Mouse (Mus musculus): ENCODE data around the gene Rnaseh2c.

The Rnaseh2c gene

GRCm38 (mm10) chr19:5601752-5602541, at the start of gene Rnaseh2c:
Gene Rnaseh2c (plus strand): TSS chr19:5601873.
- peak; percentile 81 to 82 for DNase-seq (ENCODE audit: low spot score in 2 of 2)

DNA sequence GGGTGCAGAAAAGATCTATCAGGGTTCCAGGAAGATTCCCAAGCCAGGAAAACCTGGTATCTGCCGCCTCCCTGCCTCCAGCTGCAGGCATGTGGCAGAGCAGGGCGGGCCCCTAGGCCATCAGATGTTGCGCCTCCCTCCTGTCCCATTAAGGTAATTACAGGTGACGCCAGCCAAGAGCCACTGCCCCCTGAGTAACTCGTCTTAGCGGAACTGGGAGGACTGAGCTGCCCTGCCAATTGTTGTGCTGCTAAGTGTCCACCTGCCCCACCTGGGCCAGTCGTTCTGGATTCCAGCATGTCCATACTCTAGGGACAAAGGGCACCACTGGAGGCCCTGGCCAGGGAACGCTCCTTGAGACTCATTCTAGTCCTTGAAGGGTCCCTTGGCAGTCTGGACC, 47.9 kb upstream of the Rnaseh2c start:
- DNase-seq (ENCODE audit: low spot score in 2 of 2) = no peak

DNA sequence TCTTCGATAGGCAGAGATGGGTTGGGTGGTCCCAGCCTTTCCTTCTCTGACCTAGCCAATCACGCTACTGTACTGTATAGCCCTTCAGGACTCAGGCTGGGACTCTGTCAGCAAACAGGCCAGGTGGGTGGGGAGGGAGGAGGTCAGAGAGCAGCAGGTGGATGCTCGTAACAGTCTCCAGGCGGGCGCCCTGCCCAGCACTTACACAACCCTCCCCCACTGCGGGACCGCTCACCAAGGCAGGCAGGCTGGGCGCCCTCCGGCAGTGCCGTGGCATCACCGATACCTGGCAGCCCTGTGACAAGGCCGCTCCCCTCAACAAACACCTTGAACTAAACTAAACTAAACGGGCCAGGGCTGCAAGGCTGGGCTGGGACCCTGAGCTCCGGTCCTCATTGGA, 47.5 kb upstream of the Rnaseh2c start:
- no peak for DNase-seq (ENCODE audit: low spot score in 2 of 2)

DNA sequence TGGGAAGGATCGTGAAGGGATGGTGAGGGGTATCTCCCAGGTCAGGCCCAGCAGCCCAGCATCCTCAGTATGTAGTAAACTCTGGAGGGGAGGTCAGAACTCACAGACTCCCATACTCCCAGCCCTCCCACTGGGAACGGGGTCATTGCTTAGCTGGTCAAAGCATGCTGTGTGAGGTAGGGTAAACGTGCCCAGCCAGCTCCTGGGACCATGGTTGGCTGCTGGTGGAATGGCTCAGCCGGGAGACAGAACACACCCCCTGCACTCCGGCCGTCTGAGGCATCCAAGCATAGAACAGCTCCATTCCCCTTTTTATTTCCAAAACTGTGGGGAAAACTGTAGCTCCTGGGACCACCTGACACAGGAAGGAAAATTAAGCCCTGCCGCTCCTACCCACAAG, 43.5 kb upstream of the Rnaseh2c start:
- DNase-seq (ENCODE audit: low spot score in 2 of 2) = no peak

DNA sequence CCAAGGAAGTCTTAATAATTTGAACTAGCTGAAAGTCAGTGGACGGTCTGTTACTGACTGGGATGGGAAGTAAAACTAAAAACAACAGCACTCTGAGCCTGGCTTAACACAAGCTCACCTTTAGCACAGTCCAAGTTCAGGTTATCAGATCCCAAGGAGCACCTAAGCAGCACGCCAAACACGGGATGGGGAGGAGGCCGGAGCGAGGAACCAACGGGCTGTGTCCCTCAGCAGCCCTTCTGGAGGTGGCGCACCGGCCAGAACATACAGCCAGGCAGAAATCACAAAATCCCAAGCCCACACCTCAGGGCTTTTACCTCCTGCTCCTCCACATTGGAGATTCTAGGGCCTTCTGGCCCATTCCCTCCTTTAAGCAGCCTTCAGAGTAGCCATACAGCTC, 42.9 kb upstream of the Rnaseh2c start:
- DNase-seq (ENCODE audit: low spot score in 2 of 2) = no peak

GRCm38 (mm10) chr19:5559229-5559628, 42.4 kb upstream of the Rnaseh2c start:
- no peak for DNase-seq (ENCODE audit: low spot score in 2 of 2)

GRCm38 (mm10) chr19:5559631-5560456, 41.8 kb upstream of the Rnaseh2c start:
- no peak for DNase-seq (ENCODE audit: low spot score in 2 of 2)

GRCm38 (mm10) chr19:5560457-5561041, 41.1 kb upstream of the Rnaseh2c start, which contains the start of gene Ovol1:
Gene Ovol1 (minus strand): TSS chr19:5560646.
- peak in 1 of 2 experiments; percentile 30 for DNase-seq (ENCODE audit: low spot score in 2 of 2)

DNA sequence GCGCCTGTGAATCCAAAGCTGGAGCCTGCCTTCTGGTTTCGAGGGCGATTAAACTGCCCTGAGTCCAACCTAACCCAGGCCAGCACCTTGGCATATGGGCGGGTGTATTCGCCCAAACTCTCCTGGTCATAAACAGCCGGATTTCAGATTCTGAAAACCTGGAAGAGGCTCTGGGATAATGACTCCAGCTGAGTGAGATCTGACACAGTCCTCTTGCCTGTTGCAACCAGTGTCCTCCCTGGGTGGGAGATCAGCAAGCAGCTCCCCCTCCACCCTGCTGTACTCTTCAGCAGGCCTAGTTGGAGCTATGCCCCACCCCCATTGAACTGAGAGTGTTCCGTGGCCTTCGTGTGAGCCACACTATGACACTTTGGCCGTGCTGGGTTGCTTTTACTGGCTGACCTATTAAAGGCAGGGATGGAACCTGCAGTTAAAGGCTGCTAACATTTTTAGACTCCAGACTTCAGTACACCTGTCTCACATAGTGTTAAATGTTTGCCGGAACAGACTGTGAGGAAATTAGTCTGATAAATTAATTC, 40.4 kb upstream of the Rnaseh2c start:
- DNase-seq (ENCODE audit: low spot score in 2 of 2) = no peak

DNA sequence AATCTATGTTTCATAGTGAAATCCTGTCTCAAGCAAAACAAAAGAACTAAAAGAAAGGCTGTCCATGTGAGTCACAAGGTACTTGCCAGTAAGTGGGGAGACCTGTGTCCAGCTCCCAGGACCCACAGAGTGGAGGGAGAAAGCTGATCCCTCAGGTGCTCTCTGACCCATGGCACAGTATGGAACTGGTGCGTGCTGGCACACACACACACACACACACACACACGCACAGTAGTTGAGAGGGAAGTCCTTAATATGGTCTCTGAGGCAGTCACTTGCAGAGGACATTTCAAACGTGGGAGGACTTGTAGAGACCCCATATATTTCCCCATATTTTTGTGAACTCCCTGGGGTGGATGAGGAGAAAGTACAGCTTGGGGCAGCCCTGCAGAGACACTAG, 39.8 kb upstream of the Rnaseh2c start:
- DNase-seq (ENCODE audit: low spot score in 2 of 2) = no peak

- DNase-seq (ENCODE audit: low spot score in 2 of 2) = no peak
Observed at GRCm38 (mm10) chr19:5562776-5563175, 38.9 kb upstream of the Rnaseh2c start.

DNA sequence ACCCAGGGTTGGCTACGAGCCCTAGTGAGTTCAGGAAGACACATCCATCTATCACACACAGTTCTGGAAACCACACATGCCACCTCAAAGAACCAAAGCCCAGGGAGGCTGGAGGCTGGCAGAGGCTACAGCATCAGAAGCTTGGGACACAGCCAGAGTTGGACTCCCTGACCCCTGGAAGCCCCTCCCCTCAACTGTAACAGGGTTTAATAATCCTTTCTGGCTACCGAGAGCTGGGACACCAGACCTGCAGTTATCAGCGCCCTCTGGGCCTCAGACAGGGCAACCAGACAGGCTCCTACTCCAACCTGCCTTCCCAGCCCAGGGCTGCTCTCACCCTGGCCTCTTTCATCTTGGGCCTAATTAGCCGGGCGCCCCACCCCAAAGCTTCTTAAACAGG, 35.4 kb upstream of the Rnaseh2c start:
- DNase-seq (ENCODE audit: low spot score in 2 of 2) = peak in 1 of 2 experiments; percentile 29

GRCm38 (mm10) chr19:5567180-5567533, 34.5 kb upstream of the Rnaseh2c start:
- no peak for DNase-seq (ENCODE audit: low spot score in 2 of 2)

DNA sequence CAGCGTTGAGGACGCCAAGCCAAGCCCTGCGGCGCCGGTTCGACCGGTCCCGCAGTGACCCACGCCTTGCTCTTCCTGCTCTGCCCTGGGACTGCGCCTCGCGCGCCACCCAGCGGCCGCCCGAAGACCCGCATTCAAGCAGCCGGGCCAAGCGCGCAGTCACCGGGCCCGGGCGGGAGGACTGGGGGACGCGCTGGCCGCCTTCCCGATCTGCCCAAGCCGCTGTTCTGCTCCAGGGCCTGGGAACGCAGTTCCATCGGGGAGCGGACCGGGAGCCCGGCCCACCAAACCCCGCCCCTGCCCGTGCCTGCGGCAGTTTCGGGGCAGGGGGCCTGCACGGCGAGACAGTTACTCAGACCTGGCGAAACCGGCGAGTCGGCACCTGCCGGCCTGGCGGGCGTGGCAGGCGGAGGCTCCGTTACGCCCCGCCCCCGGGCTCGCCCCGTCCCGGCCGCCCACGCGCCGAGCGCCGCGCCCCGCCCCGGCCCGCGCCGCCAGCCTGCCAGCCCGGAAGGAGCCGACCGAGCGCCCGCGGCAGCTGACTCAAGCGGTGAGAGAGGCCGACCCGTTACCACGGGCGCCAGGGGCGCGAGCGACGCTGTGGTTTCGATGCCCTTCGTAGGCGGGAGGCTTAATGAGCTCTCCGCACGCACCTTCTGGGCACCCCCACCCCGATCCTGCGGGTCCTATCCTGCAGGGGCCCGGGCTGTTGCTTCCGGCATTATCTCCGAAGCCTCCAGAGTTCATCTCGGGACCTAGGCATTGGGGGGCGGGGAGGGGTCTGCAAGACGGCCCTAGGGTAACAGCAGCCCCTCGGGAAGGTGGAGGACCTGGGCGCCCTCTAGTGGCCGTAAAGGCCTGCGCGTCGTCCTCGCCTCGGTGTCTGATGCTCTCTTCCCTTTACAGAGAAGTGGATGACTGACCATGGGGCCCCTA, 33.9 kb upstream of the Rnaseh2c start, which contains the start of gene Ap5b1:
Gene Ap5b1, plus strand, starts transcription at position 492 of the 936 bp plus-strand sequence.
- DNase-seq (ENCODE audit: low spot score in 2 of 2) = peak; percentile 92 to 96

- DNase-seq (ENCODE audit: low spot score in 2 of 2) = peak; percentile 90 to 91
Observed at GRCm38 (mm10) chr19:5568470-5569140, 33.1 kb upstream of the Rnaseh2c start.

- no peak for DNase-seq (ENCODE audit: low spot score in 2 of 2)
Observed at GRCm38 (mm10) chr19:5569521-5569920, 32.2 kb upstream of the Rnaseh2c start.

DNA sequence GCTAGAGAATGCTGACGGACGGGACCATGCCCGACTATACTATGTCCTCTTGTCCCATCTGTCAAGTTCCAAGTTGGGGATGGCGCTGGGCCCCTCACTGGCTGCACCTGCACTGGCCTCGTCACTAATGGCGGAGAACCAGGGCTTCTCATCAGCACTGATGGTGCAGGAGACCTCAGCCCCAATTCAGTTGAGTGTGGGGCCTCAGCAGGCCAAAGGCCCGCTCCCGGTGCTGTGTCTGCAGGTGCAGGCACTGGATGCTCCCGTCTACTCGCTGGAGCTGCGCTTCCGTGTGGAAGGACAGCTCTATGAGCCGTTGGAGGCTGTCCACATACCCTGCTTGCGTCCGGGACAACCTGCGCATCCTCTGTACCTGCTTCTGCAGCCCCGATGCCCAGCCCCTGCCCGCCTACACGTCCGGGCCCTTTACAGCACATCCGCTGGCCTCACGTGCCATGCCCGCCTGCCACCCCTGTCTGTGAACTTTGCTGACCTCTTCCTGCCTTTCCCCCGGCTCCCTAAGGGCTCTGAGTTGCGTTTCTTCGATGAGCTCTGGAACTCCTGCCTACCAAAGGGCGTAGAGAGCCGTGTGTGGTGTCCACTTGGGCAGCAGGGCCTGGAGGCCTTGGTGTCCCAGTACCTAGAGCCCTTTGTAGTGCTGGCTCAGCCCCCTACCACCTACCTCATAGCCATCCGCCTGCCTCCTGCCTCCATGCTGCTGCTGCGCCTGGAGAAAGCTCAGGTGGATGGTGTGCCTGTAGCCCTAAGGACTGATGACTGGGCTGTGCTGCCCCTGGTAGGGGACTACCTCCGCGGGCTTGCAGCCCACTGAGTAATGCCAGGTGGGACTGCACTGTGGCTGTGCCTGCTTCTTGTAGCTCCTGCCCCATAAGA, 31.1 kb upstream of the Rnaseh2c start:
- DNase-seq (ENCODE audit: low spot score in 2 of 2) = no peak

DNA sequence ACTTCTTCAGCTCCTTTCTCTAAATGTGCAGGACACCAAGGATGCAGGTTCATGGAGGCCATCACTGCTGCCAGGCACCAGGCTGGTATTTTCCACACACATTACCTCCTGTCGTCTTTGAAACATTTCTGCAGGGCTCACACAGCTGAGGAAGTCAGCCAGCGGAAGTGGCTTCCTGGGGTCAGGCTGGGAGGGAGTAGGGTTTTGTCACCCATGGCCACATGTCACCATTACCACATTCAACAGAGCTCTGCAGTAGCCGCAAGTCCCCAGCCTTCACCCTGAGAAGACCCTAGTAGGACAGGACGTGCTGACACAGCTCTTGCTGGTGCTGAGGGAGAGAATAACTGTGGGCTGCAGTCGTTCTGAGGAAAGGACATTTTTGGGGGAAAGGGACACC, 29.8 kb upstream of the Rnaseh2c start:
- peak in 1 of 2 experiments; percentile 46 for DNase-seq (ENCODE audit: low spot score in 2 of 2)

DNA sequence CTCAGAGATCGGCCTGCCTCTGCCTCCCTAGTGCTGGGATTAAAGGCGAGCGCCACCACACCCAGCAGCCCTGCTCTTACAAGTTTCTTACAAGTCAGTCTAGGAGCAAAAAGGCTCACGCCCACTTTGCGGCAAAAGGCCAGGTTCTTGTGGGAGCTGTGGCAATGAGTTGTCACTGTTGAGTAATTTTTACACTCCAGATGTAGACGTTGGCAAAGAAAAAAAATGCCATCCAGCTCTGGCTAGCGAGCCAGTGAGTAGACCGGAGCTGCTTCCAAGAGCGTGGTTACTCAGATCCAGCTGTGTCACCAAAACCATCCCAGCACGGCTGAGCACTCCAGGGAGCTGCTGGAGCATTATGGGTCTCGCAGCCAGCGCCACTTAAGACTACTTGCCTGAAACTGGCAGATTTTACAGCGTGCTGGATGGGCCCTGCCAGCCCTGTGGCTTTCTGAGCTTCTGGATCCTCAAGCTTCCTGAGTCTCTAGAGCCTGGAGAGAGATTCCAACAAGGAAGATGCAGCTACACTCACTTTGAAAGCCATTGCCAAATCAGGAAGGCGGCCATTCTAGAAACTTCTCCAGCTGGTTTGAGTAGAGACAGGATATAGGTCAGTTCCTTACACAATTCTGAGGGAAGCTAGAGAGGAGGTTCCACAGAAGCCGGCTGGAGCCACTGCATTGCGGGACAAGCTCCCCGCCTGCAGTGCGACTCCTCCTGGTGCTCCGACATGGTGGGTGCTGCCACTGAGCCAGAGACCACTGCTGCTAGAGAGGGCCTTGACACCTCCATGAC, 29.1 kb upstream of the Rnaseh2c start:
- no peak for DNase-seq (ENCODE audit: low spot score in 2 of 2)
